Mouse (Mus musculus): ENCODE measurements around the gene Mylip. TPM values are rescaled to one million over a fixed set of nuclear protein-coding genes. Genes with fewer than 3 reads are reported as not detected.

Mylip gene
- 76.7 TPM for polyA plus RNA-seq (2015; fragmentation: Illumina TruSeq; extraction: RNeasy Lipid Tissue Mini Kit (QIAGEN cat#74804); ENCODE audit: insufficient read depth, low replicate concordance)

GRCm38 (mm10) chr13:45389448-45390311 lies at the start of gene Mylip:
Gene Mylip, plus strand, starts transcription at chr13:45389742.

Other genes starting within 250 kb of the Mylip start
- 2.3 TPM for gene Gmpr, start 117.7 kb downstream of the Mylip start, polyA plus RNA-seq (2015; fragmentation: Illumina TruSeq; extraction: RNeasy Lipid Tissue Mini Kit (QIAGEN cat#74804); ENCODE audit: insufficient read depth, low replicate concordance)

All from spleen, adult 10 weeks (tissue).